Mouse (Mus musculus): ENCODE measurements around the gene Stoml2.

Gene Stoml2

GRCm38 (mm10) chr4:43038567-43039495 lies 7.3 kb upstream of the Stoml2 start:
- CTCF ChIA-PET = no interaction called here

DNA sequence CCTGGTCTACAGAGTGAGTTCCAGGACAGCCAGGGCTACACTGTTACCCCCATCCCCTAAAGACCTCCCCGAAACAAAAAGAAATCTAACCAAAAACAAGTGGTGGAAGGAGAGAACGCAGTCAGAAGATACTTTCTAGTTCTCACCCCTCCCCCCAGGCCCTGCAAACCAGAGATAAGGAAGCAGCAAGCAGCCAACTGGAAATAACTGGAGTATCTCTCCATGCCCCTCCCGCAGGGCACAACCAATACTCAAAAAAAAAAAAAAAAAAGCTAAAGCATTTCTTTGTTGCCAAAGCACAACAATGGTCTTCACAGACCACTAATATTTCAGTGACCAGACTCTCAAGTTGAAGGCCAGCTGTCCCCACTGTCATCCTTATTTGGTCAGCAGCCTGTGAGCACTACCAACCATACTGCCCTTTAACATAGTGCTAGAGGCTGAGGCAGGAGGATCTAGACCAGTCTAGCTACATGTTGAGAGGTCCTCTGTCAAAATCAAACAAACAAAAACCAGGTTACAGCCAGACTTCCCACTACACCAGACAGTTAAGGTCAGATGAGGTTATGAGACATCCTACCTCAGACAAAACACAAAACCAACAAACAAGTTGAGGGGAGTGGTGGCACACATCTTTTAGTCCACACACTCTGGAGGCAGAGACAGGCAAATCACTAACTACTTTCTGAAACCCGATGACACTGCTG lies 6.5 kb upstream of the Stoml2 start:
- CTCF ChIA-PET = no interaction called here

DNA sequence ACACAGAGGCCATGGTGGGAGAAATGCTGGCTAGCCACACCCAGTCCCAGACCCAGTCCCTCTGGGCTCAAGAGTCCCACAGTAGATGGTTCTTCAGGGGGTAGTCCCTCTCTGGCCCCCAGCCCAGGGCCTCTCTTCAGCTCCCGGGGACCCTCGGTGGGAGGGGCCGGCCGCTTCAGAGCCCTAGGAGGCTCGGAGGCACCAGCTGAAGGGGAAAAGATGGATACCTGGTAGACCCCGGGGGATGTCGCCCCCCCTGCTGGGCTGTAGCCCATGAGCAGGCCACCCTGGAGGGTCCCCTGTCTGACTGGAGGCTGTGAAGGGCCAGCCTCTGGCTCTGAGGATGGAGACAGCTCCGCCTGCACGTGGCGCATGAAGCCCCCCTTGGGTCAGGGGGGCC lies 4.8 kb upstream of the Stoml2 start:
- CTCF ChIA-PET = no interaction called here

GRCm38 (mm10) chr4:43035851-43036250 lies 4.3 kb upstream of the Stoml2 start:
- CTCF ChIA-PET = no interaction called here

DNA sequence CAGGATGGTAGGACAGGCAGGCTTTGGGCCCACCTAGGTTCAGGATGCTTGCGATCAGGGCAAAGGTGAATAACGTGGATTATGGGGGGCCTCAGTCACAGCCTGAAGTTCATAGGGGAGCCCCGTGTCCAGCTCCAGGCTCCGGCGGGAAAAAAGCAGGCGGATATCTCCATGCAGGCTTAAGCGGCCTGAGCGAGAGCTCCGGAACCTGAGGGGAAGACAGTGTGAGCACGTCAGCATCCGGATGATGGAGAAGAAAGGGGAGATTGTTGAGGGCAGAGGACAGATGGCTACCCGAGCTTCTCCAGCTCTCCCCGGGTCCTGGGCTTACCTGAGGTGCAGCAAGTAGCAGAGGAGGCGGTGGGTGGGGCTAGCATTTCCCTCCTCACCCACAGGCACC lies 2.0 kb upstream of the Stoml2 start:
- CTCF ChIA-PET = no interaction called here

GRCm38 (mm10) chr4:43032501-43032900 lies 991 bp upstream of the Stoml2 start:
- CTCF ChIA-PET = interaction anchor here (0.7 to 1.8 kb wide), 2 partner anchors 8 to 423 kb away, joined by 5 to 8 read pairs; no protein-coding TSS in a partner anchor

DNA sequence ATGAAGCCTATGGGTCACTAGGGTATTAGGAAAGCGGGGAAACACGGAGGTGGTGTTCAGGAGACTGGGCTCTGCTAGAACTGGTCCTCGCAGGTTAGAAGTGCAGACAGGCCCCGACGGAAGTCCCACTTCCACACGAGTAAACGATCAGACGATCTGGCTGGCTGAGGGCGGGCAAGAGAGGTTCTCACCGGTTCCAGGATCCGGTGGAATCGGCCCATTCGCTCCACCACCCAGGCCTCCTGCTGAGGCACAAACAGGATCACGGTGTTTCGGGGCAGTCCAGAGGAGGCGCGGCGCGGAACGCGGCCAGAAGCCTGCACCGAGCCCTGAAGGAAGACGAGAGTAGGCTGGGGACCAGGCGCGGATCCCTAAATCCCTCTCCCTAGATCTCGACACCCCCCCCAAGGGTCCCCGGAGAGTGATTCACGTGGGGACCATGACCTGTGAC lies 705 bp downstream of the Stoml2 start:
- CTCF ChIA-PET = interaction anchor here (1.8 kb wide), 1 partner anchor 9 kb away, joined by 8 read pairs; no protein-coding TSS in a partner anchor

- CTCF ChIA-PET = interaction anchor here (0.7 kb wide), 1 partner anchor 10 kb away, joined by 3 read pairs; no protein-coding TSS in a partner anchor
Observed at GRCm38 (mm10) chr4:43030352-43030751, 1.2 kb downstream of the Stoml2 start.

- CTCF ChIA-PET = interaction anchor here (0.7 kb wide), 1 partner anchor 11 kb away, joined by 3 read pairs; no protein-coding TSS in a partner anchor
Observed at GRCm38 (mm10) chr4:43029749-43030148, 1.8 kb downstream of the Stoml2 start.

DNA sequence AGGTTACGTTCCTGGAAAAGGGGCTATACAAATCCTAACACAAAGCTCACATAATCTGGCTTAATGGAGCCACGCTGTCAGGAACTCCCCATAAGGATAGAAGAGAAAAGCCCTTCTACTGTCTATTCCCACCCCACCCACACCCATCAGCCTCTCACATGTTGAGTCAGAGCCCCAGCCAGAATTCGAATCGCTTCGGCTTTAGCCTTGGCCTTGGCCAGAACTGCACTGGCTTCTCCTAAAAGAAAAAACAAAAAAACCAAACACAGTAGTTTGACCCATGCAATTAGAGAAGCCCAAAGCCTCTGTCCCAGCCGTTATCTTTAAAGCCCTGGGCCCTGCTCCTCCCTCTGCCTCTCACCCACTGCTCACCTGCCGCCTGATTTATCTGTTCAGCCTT lies 2.4 kb downstream of the Stoml2 start:
- CTCF ChIA-PET = no interaction called here

GRCm38 (mm10) chr4:43025084-43025960 lies 6.2 kb downstream of the Stoml2 start, which contains the start of gene Pigo:
TSS of gene Pigo (minus strand) at chr4:43025819.
- CTCF ChIA-PET = interaction anchor here (1.2 kb wide), 1 partner anchor 16 kb away, joined by 3 read pairs; the partner anchor contains the start of gene Fancg

- CTCF ChIA-PET = interaction anchor here (0.7 to 1.2 kb wide), 2 partner anchors 15 to 16 kb away, joined by 3 read pairs; partner anchors contain the start of gene Fancg
Observed at GRCm38 (mm10) chr4:43024673-43025072, 6.8 kb downstream of the Stoml2 start.

- CTCF ChIA-PET = interaction anchor here (0.7 kb wide), 1 partner anchor 23 kb away, joined by 4 read pairs; no protein-coding TSS in a partner anchor
Observed at GRCm38 (mm10) chr4:43021341-43021740, 10.2 kb downstream of the Stoml2 start.

GRCm38 (mm10) chr4:43020876-43021275 lies 10.6 kb downstream of the Stoml2 start:
- CTCF ChIA-PET = interaction anchor here (0.7 kb wide), 1 partner anchor 22 kb away, joined by 4 read pairs; no protein-coding TSS in a partner anchor

DNA sequence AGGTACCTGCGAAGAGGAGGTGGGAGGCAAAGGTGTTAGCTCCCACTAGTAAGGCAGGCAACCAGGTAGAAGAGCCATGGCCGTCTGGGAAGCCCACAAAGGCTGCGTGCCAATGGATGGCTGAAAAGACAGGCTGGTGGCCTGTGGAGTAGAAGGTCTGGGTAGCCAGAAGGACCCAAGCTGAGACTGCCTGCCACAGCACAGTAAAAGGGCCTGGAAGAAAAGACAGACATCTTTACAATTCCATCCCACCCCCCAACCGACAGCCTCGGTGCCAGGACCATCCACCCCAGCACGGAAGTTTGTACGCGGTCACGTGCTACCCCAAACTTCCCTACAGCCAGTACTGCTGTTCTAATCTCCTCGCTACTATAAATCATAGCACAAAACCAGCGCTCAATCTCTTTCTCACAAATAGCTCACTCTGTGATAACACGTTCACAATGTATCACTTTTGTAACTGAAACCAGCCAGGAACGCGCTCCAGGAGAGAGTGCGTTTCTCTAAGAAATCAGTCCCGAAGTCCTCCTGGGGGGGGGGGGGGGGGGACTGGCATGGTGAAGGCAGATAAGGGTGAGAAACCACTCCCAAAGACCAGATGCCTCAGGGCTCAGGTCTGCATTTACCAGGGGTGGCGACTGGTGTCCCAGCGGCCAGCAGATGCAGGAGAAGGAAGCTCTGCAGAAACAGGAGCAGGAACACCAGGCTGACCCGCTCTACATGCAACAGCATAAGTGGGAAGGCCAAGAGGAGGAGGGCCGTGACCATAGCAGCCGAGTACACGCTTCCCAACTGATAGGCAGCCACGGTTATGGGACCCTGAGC lies 11.7 kb downstream of the Stoml2 start:
- CTCF ChIA-PET = interaction anchor here (0.6 kb wide), 1 partner anchor 142 kb away, joined by 6 read pairs; no protein-coding TSS in a partner anchor

DNA sequence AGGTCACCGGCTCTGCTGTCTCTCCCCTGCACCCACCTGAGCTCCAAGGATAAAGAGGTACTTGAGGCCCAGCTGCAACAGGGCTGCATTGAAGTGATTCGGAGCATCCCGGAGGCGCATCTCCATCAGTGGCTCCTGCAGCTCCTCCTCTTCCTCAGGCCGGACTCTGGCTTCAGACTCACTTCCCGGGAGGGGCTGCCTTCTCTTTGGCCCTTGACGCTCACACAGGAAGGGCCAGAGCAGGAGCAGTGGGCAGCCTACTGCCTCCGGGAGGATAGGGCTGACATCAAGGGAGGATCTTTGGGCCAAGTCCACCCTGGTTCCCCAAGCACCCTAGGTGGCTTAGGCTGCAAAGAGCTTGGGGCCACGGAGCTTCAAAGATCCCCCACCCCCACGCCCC lies 12.3 kb downstream of the Stoml2 start:
- CTCF ChIA-PET = no interaction called here

GRCm38 (mm10) chr4:43018156-43018555 lies 13.4 kb downstream of the Stoml2 start:
- CTCF ChIA-PET = no interaction called here

DNA sequence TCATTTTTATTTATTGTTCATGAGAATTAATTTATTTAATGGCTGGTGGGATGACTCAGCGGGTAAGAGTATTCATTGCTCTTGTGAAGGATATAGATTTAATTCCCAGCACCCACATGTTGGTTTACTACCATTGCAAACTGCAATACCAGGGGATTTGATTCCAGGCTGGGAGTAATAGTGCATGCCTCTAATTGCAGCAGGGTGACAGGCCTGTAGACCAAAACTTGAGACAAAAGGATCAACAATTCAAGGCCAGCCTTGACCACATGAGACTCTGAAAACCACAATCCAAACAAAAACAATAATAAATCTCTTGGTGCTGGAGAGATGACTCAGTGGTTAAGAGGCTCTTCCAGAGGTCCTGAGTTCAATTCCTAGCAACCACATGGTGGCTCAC lies 19.4 kb downstream of the Stoml2 start:
- CTCF ChIA-PET = no interaction called here

GRCm38 (mm10) chr4:43010161-43011038 lies 21.1 kb downstream of the Stoml2 start, which contains the start of gene Fancg:
TSS of gene Fancg (minus strand) at chr4:43010506.
- CTCF ChIA-PET = interaction anchor here (0.7 to 1.1 kb wide), 2 partner anchors 15 to 1935 kb away, joined by 3 to 5 read pairs; partner anchors contain the start of gene Pigo
